Mouse (Mus musculus): ENCODE data around the gene Mmachc. TPM values are rescaled to one million over a fixed set of nuclear protein-coding genes. Genes with fewer than 3 reads are reported as not detected.
A peak's percentile ranks its signal among the peaks of the same experiment; 100 is the strongest.

Gene Mmachc
- polyA plus RNA-seq (2015; fragmentation: Nextera tagmentation; extraction: Ambion mirVana), result 29.6 and 29.8 TPM in 2 replicates

- Histone ChIP-seq H3K27me3 (no peaks in the 10 kb centered on the region), H3K27ac (no peak within 1 kb of the TSS), H3K36me3 (peaks cover 17% of the 10 kb centered on the region; the same call in 1 of the 2 replicates), H3K4me2 (replicated peaks) (peak within 1 kb of the TSS; percentile 87), H3K4me1 (replicated peaks) (peaks cover 15% of the 10 kb centered on the region), H3K4me3 (replicated peaks) (peak within 1 kb of the TSS; percentile 63), H3K9ac (replicated peaks) (peak within 1 kb of the TSS; percentile 69), H3K9me3 (no peaks in the 10 kb centered on the region)
- ATAC-seq, result peak; percentile 100
- WGBS, result under 1% methylated on average over 29 of the region's 29 CpGs
Measured at GRCm38 (mm10) chr4:116708201-116708764, at the start of gene Mmachc, which contains the start of gene Ccdc163. TSS of gene Mmachc (minus strand) at chr4:116708406. TSS of gene Ccdc163 (plus strand) at chr4:116708509.

- no peaks in the 10 kb centered on the region for H3K36me3 ChIP-seq
- WGBS, result 84% methylated on average over 2 of the region's 2 CpGs
- no peaks in the 10 kb centered on the region for H3K4me1 ChIP-seq (replicated peaks)
- H3K27me3 ChIP-seq, result no peaks in the 10 kb centered on the region
- ATAC-seq, result no peak
- H3K27ac ChIP-seq, result no peak overlapping the region
- H3K4me2 ChIP-seq (replicated peaks), result no peak overlapping the region
- H3K9me3 ChIP-seq, result no peaks in the 10 kb centered on the region
- H3K9ac ChIP-seq (replicated peaks), result no peak overlapping the region
- no peak overlapping the region for H3K4me3 ChIP-seq (replicated peaks)
Measured at GRCm38 (mm10) chr4:116749750-116750149, 41.5 kb upstream of the Mmachc start.

- 90% methylated on average over 9 of the region's 9 CpGs for WGBS
- Histone ChIP-seq H3K9ac (replicated peaks) (no peak overlapping the region), H3K4me3 (replicated peaks) (no peak overlapping the region), H3K27me3 (no peaks in the 10 kb centered on the region), H3K4me1 (replicated peaks) (no peaks in the 10 kb centered on the region), H3K9me3 (no peaks in the 10 kb centered on the region), H3K27ac (no peak overlapping the region), H3K36me3 (no peaks in the 10 kb centered on the region), H3K4me2 (replicated peaks) (no peak overlapping the region)
- ATAC-seq, result no peak
Measured at GRCm38 (mm10) chr4:116738972-116739751, 31.0 kb upstream of the Mmachc start.

- Histone ChIP-seq H3K4me2 (replicated peaks) (no peak overlapping the region), H3K9me3 (no peaks in the 10 kb centered on the region), H3K9ac (replicated peaks) (no peak overlapping the region), H3K36me3 (no peaks in the 10 kb centered on the region), H3K27ac (no peak overlapping the region), H3K4me3 (replicated peaks) (no peak overlapping the region), H3K4me1 (replicated peaks) (no peaks in the 10 kb centered on the region), H3K27me3 (no peaks in the 10 kb centered on the region)
- ATAC-seq, result no peak
- WGBS, result 93% methylated on average over 2 of the region's 2 CpGs
Measured at GRCm38 (mm10) chr4:116734996-116735395, 26.8 kb upstream of the Mmachc start.

- H3K9ac ChIP-seq (replicated peaks), result no peak overlapping the region
- no peak for ATAC-seq
Measured at GRCm38 (mm10) chr4:116732355-116732754, 24.1 kb upstream of the Mmachc start.

GRCm38 (mm10) chr4:116731077-116731476 lies 22.9 kb upstream of the Mmachc start:
- no peak for ATAC-seq
- H3K27me3 ChIP-seq, result no peaks in the 10 kb centered on the region
- WGBS, result 90% methylated on average over 9 of the region's 9 CpGs

More at GRCm38 (mm10) chr4:116732355-116732754, 24.1 kb upstream of the Mmachc start:
- Histone ChIP-seq H3K27ac (no peak overlapping the region), H3K4me2 (replicated peaks) (no peak overlapping the region), H3K4me1 (replicated peaks) (no peaks in the 10 kb centered on the region), H3K4me3 (replicated peaks) (no peak overlapping the region), H3K27me3 (no peaks in the 10 kb centered on the region), H3K9me3 (no peaks in the 10 kb centered on the region), H3K36me3 (no peaks in the 10 kb centered on the region)
- WGBS, result 86% methylated on average over 5 of the region's 5 CpGs

DNA sequence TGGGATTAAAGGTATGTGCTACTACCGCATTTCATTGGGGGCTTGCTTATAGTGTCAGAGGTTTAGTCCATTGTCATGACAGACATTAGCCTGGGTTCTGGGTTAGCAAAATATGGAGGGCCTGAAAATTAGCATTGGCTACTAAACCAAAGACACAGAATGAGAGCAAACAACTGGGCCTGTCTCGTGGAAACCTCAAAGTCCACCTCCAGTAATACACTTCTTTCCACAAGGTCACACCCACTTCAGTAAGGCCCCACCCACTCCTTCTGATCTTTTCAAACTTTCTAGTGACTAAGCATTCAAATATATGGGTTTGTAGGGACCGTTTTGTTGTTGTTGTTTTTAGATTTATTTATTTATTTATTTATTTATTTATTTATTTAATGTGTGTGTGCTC lies 21.3 kb upstream of the Mmachc start:
- ATAC-seq, result no peak
- Histone ChIP-seq H3K9ac (replicated peaks) (no peak overlapping the region), H3K36me3 (no peaks in the 10 kb centered on the region), H3K4me2 (replicated peaks) (no peak overlapping the region), H3K9me3 (no peaks in the 10 kb centered on the region), H3K4me1 (replicated peaks) (no peaks in the 10 kb centered on the region), H3K27me3 (no peaks in the 10 kb centered on the region), H3K4me3 (replicated peaks) (no peak overlapping the region), H3K27ac (no peak overlapping the region)
- 95% methylated on average over 3 of the region's 3 CpGs for WGBS

More at GRCm38 (mm10) chr4:116731077-116731476, 22.9 kb upstream of the Mmachc start:
- Histone ChIP-seq H3K9me3 (no peaks in the 10 kb centered on the region), H3K4me3 (replicated peaks) (no peak overlapping the region), H3K9ac (replicated peaks) (no peak overlapping the region), H3K4me1 (replicated peaks) (no peaks in the 10 kb centered on the region), H3K36me3 (no peaks in the 10 kb centered on the region), H3K4me2 (replicated peaks) (no peak overlapping the region), H3K27ac (no peak overlapping the region)

DNA sequence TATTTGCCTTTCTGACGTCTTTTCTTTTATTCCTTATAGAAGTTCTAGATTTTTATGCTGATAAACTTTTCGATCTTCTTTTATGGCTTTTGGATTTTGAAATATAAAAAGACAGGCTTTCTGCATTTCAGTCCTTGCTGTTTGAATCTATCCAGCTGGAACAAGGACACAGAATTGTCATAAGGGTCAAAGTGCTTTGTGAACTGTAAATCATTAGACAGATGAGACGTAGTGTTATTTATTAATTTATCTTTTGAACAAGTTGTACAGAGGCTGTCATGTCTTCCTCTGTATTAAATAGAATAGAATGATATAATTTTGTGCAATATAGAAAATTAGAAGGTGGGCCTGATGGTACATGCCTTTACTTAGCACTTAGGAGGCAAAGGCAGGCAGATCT lies 19.2 kb upstream of the Mmachc start:
- Histone ChIP-seq H3K27ac (no peak overlapping the region), H3K9me3 (no peaks in the 10 kb centered on the region), H3K9ac (replicated peaks) (no peak overlapping the region), H3K27me3 (peaks cover under 1% of the 10 kb centered on the region; the same call in 1 of the 2 replicates), H3K36me3 (no peaks in the 10 kb centered on the region), H3K4me1 (replicated peaks) (peaks cover 2% of the 10 kb centered on the region), H3K4me2 (replicated peaks) (no peak overlapping the region), H3K4me3 (replicated peaks) (no peak overlapping the region)
- 88% methylated on average over 3 of the region's 3 CpGs for WGBS
- no peak for ATAC-seq

DNA sequence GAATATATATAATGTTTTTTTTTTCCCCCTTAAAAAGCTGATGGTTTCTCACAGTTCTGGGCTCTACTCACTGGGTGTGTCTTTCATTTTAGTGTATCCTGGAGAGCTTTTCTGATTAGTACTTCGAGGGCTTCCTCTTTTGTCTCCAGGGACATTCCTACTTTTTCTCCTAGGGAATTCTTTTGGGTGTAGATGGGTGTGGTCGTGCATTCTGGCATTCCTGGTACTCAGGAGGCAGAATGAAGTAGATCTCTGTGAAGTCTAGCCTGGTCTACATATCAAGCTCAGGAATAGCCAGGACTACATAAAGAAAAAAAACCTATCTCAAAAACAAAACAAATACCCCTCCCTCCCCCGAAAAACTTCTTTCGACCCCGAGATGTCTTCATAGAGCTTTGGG lies 17.2 kb upstream of the Mmachc start:
- Histone ChIP-seq H3K4me2 (replicated peaks) (no peak overlapping the region), H3K9ac (replicated peaks) (no peak overlapping the region), H3K4me3 (replicated peaks) (no peak overlapping the region), H3K27ac (no peak overlapping the region), H3K4me1 (replicated peaks) (peaks cover 14% of the 10 kb centered on the region), H3K36me3 (no peaks in the 10 kb centered on the region), H3K27me3 (peaks cover 5% of the 10 kb centered on the region; the same call in 1 of the 2 replicates), H3K9me3 (no peaks in the 10 kb centered on the region)
- 82% methylated on average over 5 of the region's 5 CpGs for WGBS
- ATAC-seq, result no peak

DNA sequence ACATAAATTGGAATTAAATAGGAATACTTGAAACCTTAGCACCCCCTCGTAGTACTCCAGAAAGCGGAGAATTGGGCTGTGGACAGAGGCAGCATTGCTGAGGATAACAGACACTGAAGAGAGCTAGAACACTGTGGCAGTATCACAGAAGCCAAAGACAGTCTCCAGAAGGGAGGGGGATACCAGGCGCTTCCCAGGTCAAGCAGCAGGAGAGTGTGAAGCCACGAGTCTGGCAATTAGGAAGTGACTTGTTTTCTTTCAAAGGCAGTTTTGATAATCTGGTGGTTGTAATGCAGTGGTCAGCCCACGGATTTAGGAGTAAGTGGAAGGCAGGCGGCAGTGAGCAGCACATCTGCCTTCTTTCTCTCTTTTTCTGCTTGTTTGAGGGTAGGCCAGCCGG lies 14.0 kb upstream of the Mmachc start:
- WGBS, result 34% methylated on average over 7 of the region's 7 CpGs
- Histone ChIP-seq H3K27ac (no peak overlapping the region), H3K9ac (replicated peaks) (no peak overlapping the region), H3K36me3 (no peaks in the 10 kb centered on the region), H3K9me3 (no peaks in the 10 kb centered on the region), H3K4me3 (replicated peaks) (peak overlapping the region; percentile 78; the same call in 1 of the 2 replicates), H3K27me3 (peaks cover 5% of the 10 kb centered on the region; the same call in 1 of the 2 replicates), H3K4me1 (replicated peaks) (peaks cover 19% of the 10 kb centered on the region), H3K4me2 (replicated peaks) (peak overlapping the region; percentile 94)
- no peak for ATAC-seq

- Histone ChIP-seq H3K27ac (peak overlapping the region; percentile 72), H3K9ac (replicated peaks) (peak overlapping the region; percentile 87), H3K9me3 (no peaks in the 10 kb centered on the region), H3K4me1 (replicated peaks) (peaks cover 19% of the 10 kb centered on the region), H3K4me2 (replicated peaks) (peak overlapping the region; percentile 94), H3K4me3 (replicated peaks) (peak overlapping the region; percentile 78), H3K27me3 (peaks cover 5% of the 10 kb centered on the region; the same call in 1 of the 2 replicates), H3K36me3 (0 out of 2 replicates have a peak, but pooled peaks cover 1% of the 10 kb centered on the region)
- ATAC-seq, result no peak; the same call in 1 of the 2 replicates
- under 1% methylated on average over 29 of the region's 29 CpGs for WGBS
Measured at GRCm38 (mm10) chr4:116721098-116721628, 13.0 kb upstream of the Mmachc start.
